Mouse (Mus musculus): ENCODE data around the gene Bricd5. TPM values are rescaled to one million over a fixed set of nuclear protein-coding genes. Genes with fewer than 3 reads are reported as not detected.

The Bricd5 gene
- polyA plus RNA-seq, 1 experiment: 0.10 TPM

GRCm38 (mm10) chr17:24462932-24463331 lies 10.8 kb upstream of the Bricd5 start:
- no peak for DNase-seq (ENCODE audit: low spot score)

DNA sequence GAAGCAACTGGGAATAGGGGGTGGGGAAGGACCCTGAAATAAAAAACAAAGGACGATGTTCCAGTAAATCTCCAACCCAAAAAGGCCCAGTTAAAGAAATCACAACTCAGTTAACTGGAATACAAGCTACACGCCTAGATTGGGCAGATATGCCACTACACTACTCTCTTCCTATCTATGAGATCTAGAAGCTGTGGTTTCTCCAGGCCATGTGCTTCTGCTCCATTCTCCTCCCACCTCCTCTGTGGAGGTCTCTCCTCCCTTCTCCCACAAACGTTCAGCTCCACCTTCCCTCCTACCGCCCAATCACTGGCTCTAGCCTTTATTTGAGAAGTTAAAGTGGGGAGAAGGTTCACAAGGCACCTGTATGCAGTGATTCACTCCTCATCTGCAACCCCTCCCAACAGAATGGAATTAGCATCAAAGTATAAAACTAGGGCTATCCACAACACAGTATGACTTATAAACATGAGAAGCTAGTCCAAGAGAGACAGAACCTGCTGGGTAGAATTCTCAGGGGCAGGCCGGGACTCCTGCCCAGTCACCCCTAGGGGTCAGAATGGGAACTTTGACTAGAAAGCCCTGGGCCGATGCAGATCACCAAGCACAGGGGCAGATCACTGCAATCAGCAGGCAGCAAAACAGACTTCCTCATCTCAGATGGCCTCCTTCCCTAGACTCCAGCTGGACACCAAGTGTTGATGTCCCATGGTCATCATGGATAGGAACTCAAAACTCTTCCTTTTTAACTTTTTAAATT lies 10.1 kb upstream of the Bricd5 start:
- DNase-seq (ENCODE audit: low spot score): no peak

DNA sequence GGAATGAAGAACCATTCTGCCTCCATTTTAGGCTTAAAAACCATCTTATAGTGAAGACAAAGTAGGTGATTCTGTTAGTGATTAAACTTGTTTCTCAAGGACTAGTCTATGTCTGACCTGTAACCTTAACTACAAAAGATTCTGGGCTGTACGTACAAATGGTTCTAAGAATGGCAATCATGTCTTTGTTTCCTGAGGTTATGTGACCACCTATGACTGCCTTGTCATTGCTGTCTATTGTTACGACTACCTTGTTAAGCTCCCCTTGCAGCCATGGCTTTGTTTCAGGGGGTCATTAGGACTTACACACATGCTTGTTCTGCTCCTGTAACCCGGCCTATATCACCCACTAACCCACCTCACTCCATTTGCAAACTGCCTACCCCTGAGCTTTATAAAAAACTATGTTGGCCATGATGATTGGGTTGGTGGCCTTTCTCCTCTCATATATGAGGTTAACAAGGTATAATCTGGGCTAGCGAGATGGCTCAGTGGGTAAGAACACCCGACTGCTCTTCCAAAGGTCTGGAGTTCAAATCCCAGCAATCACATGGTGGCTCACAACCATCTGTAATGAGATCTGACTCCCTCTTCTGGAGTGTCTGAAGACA lies 4.9 kb upstream of the Bricd5 start:
- DNase-seq (ENCODE audit: low spot score): no peak

DNA sequence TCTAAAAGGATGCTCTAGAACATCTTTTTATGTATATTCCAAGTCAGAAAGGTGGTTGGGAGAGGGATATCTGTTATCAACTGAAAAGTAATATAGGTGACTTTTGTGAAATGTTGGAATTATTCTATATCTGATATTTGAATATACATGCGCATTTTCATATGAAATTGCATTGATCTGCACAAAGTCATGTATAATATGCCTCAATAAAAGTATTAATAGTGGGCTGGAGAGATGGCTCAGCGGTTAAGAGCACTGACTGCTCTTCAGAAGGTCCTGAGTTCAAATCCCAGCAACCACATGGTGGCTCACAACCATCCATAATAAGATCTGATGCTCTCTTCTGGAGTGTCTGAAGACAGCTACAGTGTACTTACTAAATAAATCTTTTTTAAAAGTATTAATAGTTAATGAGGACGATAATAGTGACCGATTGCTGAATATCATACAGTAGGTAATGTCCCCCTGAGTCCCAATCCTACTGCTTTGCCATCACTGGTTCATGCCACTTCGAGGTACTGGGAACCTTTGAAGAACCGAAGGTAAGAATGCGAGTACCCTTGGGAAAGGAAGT lies 4.3 kb upstream of the Bricd5 start:
- DNase-seq (ENCODE audit: low spot score): no peak

- DNase-seq (ENCODE audit: low spot score): peak; percentile 99
Measured at GRCm38 (mm10) chr17:24469910-24470602, 3.6 kb upstream of the Bricd5 start, which contains the start of the genes E4f1 and Pgp. Gene E4f1 (minus strand): TSS chr17:24470313. Gene Pgp (plus strand): TSS chr17:24470392.

DNA sequence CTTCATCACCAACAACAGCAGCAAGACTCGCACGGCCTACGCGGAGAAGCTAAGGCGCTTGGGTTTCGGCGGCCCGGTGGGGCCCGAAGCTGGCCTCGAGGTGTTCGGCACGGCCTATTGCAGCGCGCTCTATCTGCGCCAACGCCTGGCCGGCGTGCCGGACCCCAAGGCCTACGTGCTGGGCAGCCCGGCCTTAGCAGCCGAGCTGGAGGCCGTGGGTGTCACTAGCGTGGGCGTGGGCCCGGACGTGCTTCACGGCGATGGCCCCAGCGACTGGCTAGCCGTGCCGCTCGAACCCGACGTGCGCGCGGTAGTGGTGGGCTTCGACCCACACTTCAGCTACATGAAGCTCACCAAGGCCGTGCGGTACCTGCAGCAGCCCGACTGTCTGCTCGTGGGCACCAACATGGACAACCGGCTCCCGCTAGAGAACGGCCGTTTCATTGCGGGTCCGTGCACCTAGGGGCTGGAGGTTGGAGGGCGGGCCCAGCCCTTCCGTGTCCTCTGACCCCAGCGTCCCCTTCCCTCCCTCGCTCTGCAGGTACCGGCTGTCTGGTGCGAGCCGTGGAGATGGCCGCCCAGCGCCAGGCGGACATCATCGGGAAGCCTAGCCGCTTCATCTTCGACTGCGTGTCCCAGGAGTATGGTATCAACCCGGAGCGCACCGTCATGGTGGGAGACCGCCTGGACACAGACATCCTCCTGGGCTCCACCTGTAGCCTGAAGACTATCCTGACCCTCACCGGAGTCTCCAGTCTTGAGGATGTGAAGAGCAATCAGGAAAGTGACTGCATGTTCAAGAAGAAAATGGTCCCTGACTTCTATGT lies 2.8 kb upstream of the Bricd5 start:
- no peak for DNase-seq (ENCODE audit: low spot score)

- no peak for DNase-seq (ENCODE audit: low spot score)
Measured at GRCm38 (mm10) chr17:24472512-24472911, 1.2 kb upstream of the Bricd5 start.

GRCm38 (mm10) chr17:24474557-24474956 lies 873 bp downstream of the Bricd5 start:
- no peak for DNase-seq (ENCODE audit: low spot score)

DNA sequence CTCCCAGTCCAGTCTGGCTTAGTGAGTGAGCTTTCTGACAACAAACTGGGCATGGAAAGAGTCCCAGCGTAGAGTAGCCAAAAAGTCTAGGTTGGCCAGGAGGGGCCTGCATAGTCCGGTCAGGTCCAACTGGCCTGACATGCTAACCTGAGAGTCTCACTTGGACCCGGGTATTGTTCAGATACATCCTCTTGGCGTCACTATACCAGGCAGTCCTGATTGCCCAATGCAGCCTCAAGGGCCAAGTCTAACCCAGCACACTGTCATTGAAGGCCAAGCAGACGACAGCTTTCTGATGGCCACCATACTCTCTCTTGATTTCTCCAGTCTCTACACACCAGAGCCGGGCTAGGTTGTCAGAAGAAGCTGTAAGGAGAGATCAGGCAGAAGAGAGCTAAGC lies 1.9 kb downstream of the Bricd5 start:
- DNase-seq (ENCODE audit: low spot score): no peak

- no peak for DNase-seq (ENCODE audit: low spot score)
Measured at GRCm38 (mm10) chr17:24476022-24476776, 2.5 kb downstream of the Bricd5 start.

GRCm38 (mm10) chr17:24477053-24477984 lies 3.6 kb downstream of the Bricd5 start:
- DNase-seq (ENCODE audit: low spot score): no peak

DNA sequence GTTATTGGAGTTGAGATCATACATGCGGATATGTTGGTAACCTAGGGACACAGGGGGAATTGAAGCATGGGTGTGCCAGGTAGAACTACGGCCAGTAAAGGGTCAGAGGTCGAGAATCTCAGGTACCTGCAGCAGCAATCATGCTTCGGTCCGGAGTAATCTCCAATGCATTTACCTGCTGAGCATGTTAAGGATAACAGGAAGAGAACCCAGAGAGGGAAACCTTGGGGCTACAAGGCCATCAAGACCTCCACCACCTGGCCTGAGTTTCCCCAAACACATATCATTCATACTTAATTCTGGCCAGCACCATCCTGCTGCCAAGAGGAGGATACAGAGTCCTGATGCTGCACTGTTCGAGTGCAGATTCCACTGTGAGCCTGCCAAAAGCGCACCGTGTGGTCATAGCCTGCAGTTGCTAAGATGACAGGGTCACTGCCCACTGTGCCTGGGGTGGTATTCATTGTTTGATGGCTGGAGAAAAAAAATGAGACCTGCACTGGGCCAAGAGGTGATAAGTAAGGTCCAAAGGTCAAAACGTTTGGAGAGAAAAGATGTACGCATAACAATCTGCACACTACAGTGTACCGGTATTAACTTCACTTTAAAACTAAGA lies 4.4 kb downstream of the Bricd5 start:
- DNase-seq (ENCODE audit: low spot score): no peak

GRCm38 (mm10) chr17:24478663-24479380 lies 5.1 kb downstream of the Bricd5 start, which contains the start of gene Mlst8:
Gene Mlst8 (minus strand): TSS chr17:24479078.
- peak; percentile 95 for DNase-seq (ENCODE audit: low spot score)

DNA sequence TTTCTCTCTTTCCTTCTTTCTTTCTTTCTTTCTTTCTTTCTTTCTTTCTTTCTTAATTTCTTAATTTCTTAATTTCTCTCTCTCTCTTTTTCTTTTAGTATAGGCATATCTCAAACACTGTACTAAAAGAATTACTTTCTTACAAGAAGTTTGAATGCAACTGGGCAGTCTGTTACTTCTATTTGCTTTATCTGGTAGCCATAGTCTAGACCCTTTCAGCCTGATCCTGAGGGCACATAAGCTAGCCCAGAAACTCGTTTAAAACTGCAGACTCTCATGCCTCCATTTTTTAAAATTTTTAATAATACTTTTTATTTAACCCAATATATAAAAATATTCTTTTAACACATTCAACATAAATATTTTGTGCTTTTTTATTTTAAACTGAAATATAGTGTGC lies 5.7 kb downstream of the Bricd5 start:
- DNase-seq (ENCODE audit: low spot score): no peak

GRCm38 (mm10) chr17:24480201-24480826 lies 6.6 kb downstream of the Bricd5 start:
- no peak for DNase-seq (ENCODE audit: low spot score)

DNA sequence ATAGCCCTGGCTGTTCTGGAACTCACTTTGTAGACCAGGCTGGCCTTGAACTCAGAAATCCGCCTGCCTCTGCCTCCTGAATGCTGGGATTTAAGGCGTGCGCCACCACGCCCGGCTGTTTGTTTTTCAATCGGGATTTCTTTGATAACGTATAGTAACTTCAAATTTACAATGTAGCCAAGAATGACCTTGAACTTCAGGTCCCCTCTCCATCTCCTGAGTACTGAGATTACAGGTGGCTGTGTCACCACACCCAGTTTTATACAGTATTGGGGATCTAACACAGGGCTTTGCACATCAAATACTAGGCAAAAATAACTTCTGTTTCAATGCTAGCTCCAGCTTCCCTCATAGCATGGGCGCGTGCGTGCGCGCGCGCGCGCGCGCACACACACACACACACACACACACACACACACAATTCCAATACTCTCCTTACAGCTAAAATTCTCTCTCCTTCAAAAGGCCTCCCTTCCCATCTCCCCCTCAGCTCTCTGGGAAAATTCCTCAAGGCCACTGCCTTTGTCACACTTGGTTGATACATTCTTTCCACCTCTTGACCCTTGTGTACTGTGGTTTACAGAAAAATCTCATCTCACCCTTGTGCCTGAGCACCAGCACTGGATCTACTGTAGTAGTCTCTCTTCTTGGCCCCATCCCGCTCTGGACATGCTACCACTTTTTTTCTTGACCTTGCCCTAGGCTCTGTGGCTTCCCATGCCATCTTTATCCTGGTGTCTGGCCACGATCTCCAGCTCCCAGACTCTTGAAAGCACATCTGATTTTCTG lies 7.5 kb downstream of the Bricd5 start:
- DNase-seq (ENCODE audit: low spot score): no peak

DNA sequence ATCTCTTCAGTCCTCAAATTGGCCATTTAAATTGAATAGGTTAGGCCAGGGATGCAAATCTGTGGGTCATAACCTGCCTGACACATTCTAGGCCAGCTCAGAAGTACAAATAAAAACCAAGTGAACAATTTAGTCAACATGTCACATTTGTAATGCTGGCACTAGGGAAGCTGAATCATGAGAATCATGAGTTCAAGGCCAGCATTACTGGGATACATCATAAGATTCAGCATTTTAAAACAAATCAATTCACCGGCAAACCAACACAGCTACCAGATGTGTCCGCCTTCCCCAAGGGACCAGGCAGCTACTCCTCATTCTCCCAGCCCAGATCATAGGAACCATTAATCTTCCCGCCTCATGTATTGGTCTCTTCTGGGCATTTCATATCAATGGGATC lies 9.8 kb downstream of the Bricd5 start:
- no peak for DNase-seq (ENCODE audit: low spot score)

Data from urinary bladder, adult 2 months (tissue).